ENCODE assay signal across 8 mouse cellular contexts in genomic region chr12:85169117-85169858, GRCm38 (mm10). TPM values are rescaled to one million over a fixed set of nuclear protein-coding genes. Genes with fewer than 3 reads are reported as not detected.
DNase-seq lines count a peak whose midpoint lies in the region; ATAC-seq lines count a peak whose summit lies in the region.

No protein-coding gene starts in this region.

- 31% methylated on average over 27 of the region's 27 CpGs for WGBS in intestine, embryonic 15.5 days

- H3K4me1 ChIP-seq in intestine, embryonic 15.5 days (replicated peaks): peaks cover 29% of the 10 kb centered on the region

- H3K4me2 ChIP-seq in intestine, embryonic 15.5 days (replicated peaks): peak overlapping the region; percentile 44

- no peak overlapping the region for H3K27ac ChIP-seq in intestine, embryonic 15.5 days

- H3K4me3 ChIP-seq in intestine, embryonic 15.5 days (replicated peaks): peak overlapping the region; percentile 19

- H3K36me3 ChIP-seq in intestine, embryonic 15.5 days: no peaks in the 10 kb centered on the region

- peak; percentile 78 for DNase-seq in adrenal gland, adult 2 months
- DNase-seq in embryo, embryonic 11 days: peak; percentile 91
- peak; percentile 87 to 91 for DNase-seq in gastrocnemius, postnatal 4 days (ENCODE audit: low spot score in 2 of 2)
- peak; percentile 80 to 87 for DNase-seq in left cerebral cortex, postnatal 14 days (ENCODE audit: low spot score in 2 of 2)
- peak; percentile 61 to 77 for DNase-seq in right cerebral cortex, postnatal 36 days (ENCODE audit: low spot score in 2 of 2)
- DNase-seq in urinary bladder, postnatal 36 days (ENCODE audit: low spot score in 2 of 2): peak; percentile 71 to 79

- H3K27me3 ChIP-seq in intestine, embryonic 15.5 days (replicated peaks): no peaks in the 10 kb centered on the region

- no peaks in the 10 kb centered on the region for H3K9me3 ChIP-seq in intestine, embryonic 15.5 days

- peak overlapping the region; percentile 21; the same call in 1 of the 2 replicates for H3K9ac ChIP-seq in intestine, embryonic 15.5 days

- intact Hi-C loops in left cerebral cortex, postnatal 14 days (cut with DNase I): loop anchor here (2.0 to 5.0 kb wide), 2 partner anchors 118 to 136 kb away; partner anchors contain the start of genes Acyp1 and Zc2hc1c

- peak; percentile 77 for ATAC-seq in intestine, embryonic 15.5 days
- peak; percentile 77 for ATAC-seq in megakaryocyte-erythroid progenitor cell, adult 5-6 weeks (replicated peaks; ENCODE audit: low FRiP score, low TSS enrichment, poor library complexity, severe bottlenecking)

RNA-seq across cellular contexts. Expression of gene Pgf, which starts 8.3 kb away (rescaled TPM):
- 1 to 10 TPM in 1 of 2 experiments, under 1 TPM in 1; 0.37 to 2.8 TPM for total RNA-seq in adrenal gland, adult 2 months (2021)
- polyA plus RNA-seq in adrenal gland, adult 2 months (2012; rRNA removed): 0.63 and 1.6 TPM in 2 replicates
- total RNA-seq in gastrocnemius, postnatal 4 days (2021): 1 to 10 TPM; 5.6 to 6.4 TPM
- 15.6 and 15.8 TPM in 2 replicates for polyA plus RNA-seq in intestine, embryonic 15.5 days (2015; fragmentation: Nextera tagmentation; extraction: Ambion mirVana)
- total RNA-seq in left cerebral cortex, postnatal 14 days (2021): 1 to 10 TPM; 2.5 to 2.7 TPM
- not detected in 2 replicates for total RNA-seq in megakaryocyte-erythroid progenitor cell, adult 5-6 weeks (2014; fragmentation: Nextera tagmentation)
- total RNA-seq in megakaryocyte-erythroid progenitor cell, adult 5-6 weeks (2017): not detected in 2 replicates

RNA-seq across cellular contexts. Expression of gene Rps6kl1, which starts 18.2 kb away (rescaled TPM):
- total RNA-seq in adrenal gland, adult 2 months (2021): 1 to 10 TPM in 1 of 2 experiments, under 1 TPM in 1; 0.37 to 1.5 TPM
- polyA plus RNA-seq in adrenal gland, adult 2 months (2012; rRNA removed): 1.5 and 1.8 TPM in 2 replicates
- total RNA-seq in gastrocnemius, postnatal 4 days (2021): under 1 TPM; 0.47 to 0.49 TPM
- 2.4 and 2.6 TPM in 2 replicates for polyA plus RNA-seq in intestine, embryonic 15.5 days (2015; fragmentation: Nextera tagmentation; extraction: Ambion mirVana)
- total RNA-seq in left cerebral cortex, postnatal 14 days (2021): 10 to 100 TPM; 37.9 to 41.1 TPM
- total RNA-seq in megakaryocyte-erythroid progenitor cell, adult 5-6 weeks (2014; fragmentation: Nextera tagmentation): 0.35 TPM in 1 of 2 replicates, not detected in the other
- not detected in 2 replicates for total RNA-seq in megakaryocyte-erythroid progenitor cell, adult 5-6 weeks (2017)

RNA-seq across cellular contexts. Expression of gene Eif2b2, which starts 50.0 kb away (rescaled TPM):
- total RNA-seq in adrenal gland, adult 2 months (2021): 10 to 100 TPM; 64.2 to 95.9 TPM
- polyA plus RNA-seq in adrenal gland, adult 2 months (2012; rRNA removed): 94.8 and 100.0 TPM in 2 replicates
- 10 to 100 TPM; 80.6 to 95.1 TPM for total RNA-seq in gastrocnemius, postnatal 4 days (2021)
- polyA plus RNA-seq in intestine, embryonic 15.5 days (2015; fragmentation: Nextera tagmentation; extraction: Ambion mirVana): 66.8 and 72.0 TPM in 2 replicates
- 10 to 100 TPM; 63.5 to 65.0 TPM for total RNA-seq in left cerebral cortex, postnatal 14 days (2021)
- 95.6 and 101 TPM in 2 replicates for total RNA-seq in megakaryocyte-erythroid progenitor cell, adult 5-6 weeks (2014; fragmentation: Nextera tagmentation)
- 64.2 and 72.2 TPM in 2 replicates for total RNA-seq in megakaryocyte-erythroid progenitor cell, adult 5-6 weeks (2017)

RNA-seq across cellular contexts. Expression of gene Dlst, which starts 58.7 kb away (rescaled TPM):
- 100 to 1,000 TPM; 347 to 398 TPM for total RNA-seq in adrenal gland, adult 2 months (2021)
- polyA plus RNA-seq in adrenal gland, adult 2 months (2012; rRNA removed): 107 and 114 TPM in 2 replicates
- 100 to 1,000 TPM; 248 to 258 TPM for total RNA-seq in gastrocnemius, postnatal 4 days (2021)
- 117 and 125 TPM in 2 replicates for polyA plus RNA-seq in intestine, embryonic 15.5 days (2015; fragmentation: Nextera tagmentation; extraction: Ambion mirVana)
- 100 to 1,000 TPM; 173 TPM for total RNA-seq in left cerebral cortex, postnatal 14 days (2021)
- total RNA-seq in megakaryocyte-erythroid progenitor cell, adult 5-6 weeks (2014; fragmentation: Nextera tagmentation): 216 and 227 TPM in 2 replicates
- 230 and 281 TPM in 2 replicates for total RNA-seq in megakaryocyte-erythroid progenitor cell, adult 5-6 weeks (2017)

RNA-seq across cellular contexts. Expression of gene Prox2, which starts 58.7 kb away (rescaled TPM):
- 1 to 10 TPM; 3.2 to 5.3 TPM for total RNA-seq in adrenal gland, adult 2 months (2021)
- polyA plus RNA-seq in adrenal gland, adult 2 months (2012; rRNA removed): 2.6 and 2.8 TPM in 2 replicates
- total RNA-seq in gastrocnemius, postnatal 4 days (2021): 1 to 10 TPM; 3.2 to 4.7 TPM
- polyA plus RNA-seq in intestine, embryonic 15.5 days (2015; fragmentation: Nextera tagmentation; extraction: Ambion mirVana): 1.9 and 2.1 TPM in 2 replicates
- total RNA-seq in left cerebral cortex, postnatal 14 days (2021): 1 to 10 TPM; 1.0 to 1.2 TPM
- 2.5 and 11.8 TPM in 2 replicates for total RNA-seq in megakaryocyte-erythroid progenitor cell, adult 5-6 weeks (2014; fragmentation: Nextera tagmentation)
- 4.3 and 8.3 TPM in 2 replicates for total RNA-seq in megakaryocyte-erythroid progenitor cell, adult 5-6 weeks (2017)

Comparison
In these comparisons a context has a peak if more than half of its experiments do, and no peak if none do; other contexts are left out.
1. RNA of gene Rps6kl1, which starts 18.2 kb away (total RNA-seq): 37.9 to 41.1 TPM in left cerebral cortex, postnatal 14 days; 0.37 to 1.5 TPM in adrenal gland, adult 2 months, 0.47 to 0.49 TPM in gastrocnemius, postnatal 4 days and 0.35 TPM in megakaryocyte-erythroid progenitor cell, adult 5-6 weeks; every median in the first group is over 10 times any median in the second.
2. Peak in every context shown above with its lines, with median percentiles within 50 percentile points of each other: DNase-seq.